Mouse (Mus musculus) bone marrow macrophage, adult 2 months (primary cell): ENCODE measurements around the gene Spert.

ENCODE experiments used
- CTCF ChIP-seq: IDR thresholded peaks from 2 replicates; pipeline ENCODE4 v1.5.1; 2012; ENCODE audit warnings: low read depth, mild to moderate bottlenecking, low read length, moderate library complexity
- POLR2A ChIP-seq: IDR thresholded peaks from 2 replicates; pipeline ENCODE4 v1.6.1; 2012; ENCODE audit warnings: mild to moderate bottlenecking, low read depth, low read length, borderline replicate concordance

GRCm38 (mm10) chr14:75583870-75584269, 9.0 kb downstream of the Spert start:
- no peak for TF ChIP-seq CTCF
- no peak for TF ChIP-seq POLR2A
